Mouse (Mus musculus) embryo, embryonic 10.5 days (tissue): ENCODE results near the gene Stap2.

Experiments
- DNase-seq: peaks from one replicate; pipeline ENCODE4 v3.0.0-alpha.2; 2015; ENCODE audit warnings: low spot score

Gene Stap2

GRCm38 (mm10) chr17:55959946-55960740 lies 45.2 kb downstream of the Stap2 start:
- DNase-seq, result no peak

GRCm38 (mm10) chr17:55958918-55959728 lies 46.3 kb downstream of the Stap2 start, which contains the start of gene Yju2:
TSS of gene Yju2 (plus strand) at chr17:55959099.
- DNase-seq, result peak; percentile 98

GRCm38 (mm10) chr17:55958584-55958886 lies 46.8 kb downstream of the Stap2 start:
- no peak for DNase-seq

- no peak for DNase-seq
Observed at GRCm38 (mm10) chr17:55957726-55958583, 47.4 kb downstream of the Stap2 start.

GRCm38 (mm10) chr17:55957168-55957567 lies 48.2 kb downstream of the Stap2 start:
- DNase-seq, result peak; percentile 83

GRCm38 (mm10) chr17:55956591-55956990 lies 48.8 kb downstream of the Stap2 start:
- DNase-seq, result no peak

GRCm38 (mm10) chr17:55956129-55956528 lies 49.3 kb downstream of the Stap2 start:
- peak; percentile 74 for DNase-seq

- DNase-seq, result no peak
Observed at GRCm38 (mm10) chr17:55954229-55954628, 51.2 kb downstream of the Stap2 start.

- DNase-seq, result no peak
Observed at GRCm38 (mm10) chr17:55953751-55954150, 51.6 kb downstream of the Stap2 start.

- DNase-seq, result no peak
Observed at GRCm38 (mm10) chr17:55952447-55953027, 52.8 kb downstream of the Stap2 start, which contains the start of gene Ebi3. TSS of gene Ebi3 (plus strand) at chr17:55952640.

- DNase-seq, result no peak
Observed at GRCm38 (mm10) chr17:55952041-55952440, 53.3 kb downstream of the Stap2 start.

GRCm38 (mm10) chr17:55950601-55951000 lies 54.8 kb downstream of the Stap2 start:
- DNase-seq, result no peak

- DNase-seq, result no peak
Observed at GRCm38 (mm10) chr17:55949400-55949799, 56.0 kb downstream of the Stap2 start, which contains the start of gene Zfp119b. TSS of gene Zfp119b (minus strand) at chr17:55949500.

GRCm38 (mm10) chr17:55948647-55949046 lies 56.7 kb downstream of the Stap2 start:
- no peak for DNase-seq
